Mouse (Mus musculus) CD4-positive, CD25-positive, alpha-beta regulatory T cell, adult 4 months (primary cell): ENCODE results near the gene Col20a1. TPM values are rescaled to one million over a fixed set of nuclear protein-coding genes. Genes with fewer than 3 reads are reported as not detected.

Experiments
- polyA plus RNA-seq, 2 experiments: library from polyadenylated mRNA; unstranded; fragments of 100-300 nt; shearing (Covaris generic); gene quantifications; one replicate each; pipeline ENCODE4 v1.2.1; 2017

Gene Col20a1
- polyA plus RNA-seq, 2 experiments from 2014 or later, result 0.36 to 0.38 TPM

Other genes starting within 250 kb of the Col20a1 start
- not detected for gene Bhlhe23, start 209.6 kb upstream of the Col20a1 start, polyA plus RNA-seq
- gene Ythdf1, start 65.6 kb upstream of the Col20a1 start, polyA plus RNA-seq, result 1 to 10 TPM; 7.5 to 9.2 TPM
- gene Birc7, start 57.5 kb upstream of the Col20a1 start, polyA plus RNA-seq, result not detected
- gene Nkain4, start 31.8 kb upstream of the Col20a1 start, polyA plus RNA-seq, result not detected
- gene Arfgap1, start 19.3 kb upstream of the Col20a1 start, polyA plus RNA-seq, result 10 to 100 TPM; 42.6 to 73.0 TPM
- not detected for gene Chrna4, start 57.0 kb downstream of the Col20a1 start, polyA plus RNA-seq
- not detected for gene Kcnq2, start 148.8 kb downstream of the Col20a1 start, polyA plus RNA-seq
- gene Eef1a2, start 170.5 kb downstream of the Col20a1 start, polyA plus RNA-seq, result not detected
- 100 to 1,000 TPM; 138 to 145 TPM for gene Ppdpf, start 200.7 kb downstream of the Col20a1 start, polyA plus RNA-seq
- gene Ptk6, start 216.3 kb downstream of the Col20a1 start, polyA plus RNA-seq, result under 1 TPM in 1 of 2 experiments, not detected in 1; 0.08 TPM
- under 1 TPM; 0.42 to 0.70 TPM for gene Srms, start 226.7 kb downstream of the Col20a1 start, polyA plus RNA-seq
- gene Fndc11, start 233.5 kb downstream of the Col20a1 start, polyA plus RNA-seq, result 1 to 10 TPM in 1 of 2 experiments, not detected in 1; 1.3 TPM